Mouse (Mus musculus) retina, embryonic 14.5 days (tissue): ENCODE data around the gene Olfr1226.
"Not testable (repeated sequence)": the region's sequence is repeated elsewhere in the genome, so short reads cannot be mapped to it uniquely, and the experiment has no call there.

Experiments
- DNase-seq: peaks from one replicate; pipeline ENCODE4 v3.0.0-alpha.2; 2015; ENCODE audit warnings: low spot score

Gene Olfr1226

DNA sequence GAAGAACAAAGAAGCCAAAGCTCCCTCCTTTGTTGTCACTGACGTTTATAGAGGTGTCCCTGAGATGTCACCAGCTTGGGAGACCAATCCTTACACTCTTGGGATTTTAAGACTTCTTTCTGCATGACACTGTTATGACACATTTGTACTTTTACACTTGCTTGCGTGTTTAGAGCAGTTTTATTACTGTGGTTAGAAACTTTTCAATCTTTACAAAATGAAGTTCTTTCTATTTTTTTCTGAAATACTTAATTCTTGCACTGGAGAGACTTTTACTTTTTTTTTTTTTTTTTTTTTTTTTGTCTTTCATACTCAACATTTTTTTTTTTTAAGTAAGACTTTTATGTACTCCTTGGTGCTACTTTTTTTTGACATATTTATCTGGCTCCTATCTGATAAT, at the start of gene Olfr1226:
TSS of gene Olfr1226 (minus strand) at position 101 of the 400 bp plus-strand sequence.
- DNase-seq = no peak

DNA sequence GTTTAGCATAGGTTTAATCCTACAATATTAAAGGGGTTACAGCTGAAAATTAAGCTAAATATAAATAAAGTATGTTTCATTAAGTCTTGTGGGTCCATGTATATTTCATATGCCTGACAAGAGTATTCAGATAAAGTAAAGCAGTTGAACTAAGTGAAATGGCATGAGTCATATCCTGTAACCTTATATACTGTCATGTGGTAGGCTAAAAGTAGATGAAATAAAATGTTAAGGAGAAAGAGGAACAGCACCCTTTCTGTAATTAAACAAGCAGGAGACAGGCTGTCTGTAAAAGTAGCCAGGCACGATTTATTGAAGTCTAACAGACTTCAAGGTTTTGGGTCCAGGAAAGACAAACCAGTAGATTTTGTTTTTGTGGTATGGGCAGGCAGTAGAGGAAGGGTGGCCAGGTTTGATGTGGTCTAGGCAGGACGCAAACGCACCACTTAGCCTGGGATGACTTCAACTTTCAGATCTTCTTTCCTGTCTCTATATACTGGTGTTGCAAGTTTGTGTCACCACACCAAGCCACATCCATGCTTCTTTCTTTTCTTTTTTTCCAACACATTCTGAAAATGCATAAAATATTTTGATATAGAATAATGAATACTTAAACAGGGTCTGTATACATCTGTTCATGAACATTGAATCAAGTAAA, 3.4 kb downstream of the Olfr1226 start:
- no peak for DNase-seq

DNA sequence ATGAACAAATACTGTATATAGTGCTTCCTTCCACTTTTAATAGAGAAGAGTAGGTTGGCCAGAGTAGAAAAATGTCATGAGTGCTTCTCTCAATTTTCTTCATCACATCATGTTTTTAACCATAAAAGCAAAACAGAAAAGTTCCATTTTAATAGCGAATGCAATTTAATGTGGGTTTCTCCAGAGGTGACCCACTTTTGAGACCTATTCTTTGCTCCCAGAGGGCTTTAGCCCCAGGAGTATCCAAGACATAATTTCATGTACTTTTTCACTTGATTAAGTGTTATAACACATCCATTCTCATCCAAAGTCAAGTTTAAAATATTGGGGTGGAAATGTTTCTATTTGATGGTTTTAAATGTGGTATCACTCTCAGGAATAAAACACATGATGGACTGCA, 25.3 kb downstream of the Olfr1226 start, which contains the start of gene Olfr1225:
TSS of gene Olfr1225 (minus strand) at position 101 of the 400 bp plus-strand sequence.
- DNase-seq = no peak

DNA sequence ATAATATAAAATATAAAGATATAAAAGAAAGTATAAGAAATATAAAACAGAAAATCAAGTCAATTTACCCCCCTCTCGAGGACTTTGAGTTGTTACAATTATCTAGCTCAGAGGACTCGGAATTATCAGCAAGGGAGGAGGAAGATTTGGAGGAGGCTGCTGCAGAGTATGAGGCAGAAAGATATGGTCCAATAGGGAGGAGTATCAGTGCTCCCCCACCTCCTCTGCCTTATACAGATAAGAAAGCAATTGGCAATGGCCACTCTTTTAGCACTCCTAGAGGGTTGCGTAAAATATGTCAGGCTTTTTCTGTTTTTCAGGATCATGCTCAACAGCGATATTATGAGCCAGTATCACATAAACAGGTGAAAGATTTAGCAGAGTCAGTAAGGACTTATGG, 35.1 kb downstream of the Olfr1226 start:
- DNase-seq = not testable (repeated sequence)

DNA sequence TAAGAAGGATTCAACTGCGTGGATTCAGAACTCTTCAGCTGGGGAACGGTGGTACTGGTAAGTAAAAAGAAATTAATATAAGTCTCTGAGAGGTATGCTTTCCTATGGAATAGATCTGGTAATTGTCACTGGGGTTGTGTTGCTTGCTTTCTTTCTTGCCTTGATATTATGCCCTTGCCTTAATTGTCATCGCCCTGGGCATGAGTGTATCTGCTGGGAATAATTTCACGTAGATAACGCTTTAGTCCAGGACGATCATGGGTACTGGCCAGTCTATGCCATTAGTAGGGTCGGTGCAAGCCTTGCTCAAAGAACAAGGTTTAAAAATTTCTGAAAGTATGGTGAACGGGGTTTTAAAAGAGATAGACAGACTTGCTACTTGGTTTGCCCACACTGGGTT, 35.9 kb downstream of the Olfr1226 start, which contains the start of gene Olfr1224-ps1:
TSS of gene Olfr1224-ps1 (minus strand) at position 101 of the 400 bp plus-strand sequence.
- DNase-seq = not testable (repeated sequence)

DNA sequence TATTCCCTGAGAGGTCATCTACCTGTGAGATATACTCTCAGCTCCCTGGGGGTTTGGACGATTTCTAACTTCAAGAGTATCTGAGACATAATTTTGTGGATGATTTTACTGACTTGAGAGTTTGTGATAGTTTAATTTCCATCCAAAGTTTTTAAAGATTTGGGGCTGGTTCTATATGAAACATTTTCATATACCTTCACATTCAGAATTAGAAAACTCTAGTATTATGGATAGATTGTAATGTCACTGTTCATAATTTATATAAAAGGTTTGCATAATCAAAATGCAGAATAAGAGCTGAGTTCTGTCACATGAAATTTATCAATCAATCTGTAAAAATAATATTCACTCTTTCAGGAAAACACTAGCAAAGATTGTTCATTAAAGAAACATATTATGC, 48.4 kb downstream of the Olfr1226 start, which contains the start of gene Olfr1223:
TSS of gene Olfr1223 (minus strand) at position 101 of the 400 bp plus-strand sequence.
- DNase-seq = no peak
